Mouse (Mus musculus): ENCODE data around the gene Lgr4. TPM values are rescaled to one million over a fixed set of nuclear protein-coding genes. Genes with fewer than 3 reads are reported as not detected.

Lgr4 gene
- polyA plus RNA-seq, 1 experiment = 0.02 TPM

- no peaks in the 10 kb centered on the region for H3K27me3 ChIP-seq (replicated peaks)
- H3K9me3 ChIP-seq = peaks cover 4% of the 10 kb centered on the region; the same call in 1 of the 2 replicates
- H3K4me3 ChIP-seq (replicated peaks) = no peak overlapping the region
- no peaks in the 10 kb centered on the region for H3K4me1 ChIP-seq
- no peaks in the 10 kb centered on the region for H3K36me3 ChIP-seq (replicated peaks; ENCODE audit: low read length)
- TF ChIP-seq GATA1 (IDR thresholded peaks at IDR 0.05; ENCODE audit: borderline replicate concordance, low read length) (no peak), FLI1 (IDR thresholded peaks at IDR 0.05; ENCODE audit: low read length) (no peak)
Measured at GRCm38 (mm10) chr2:109942810-109943570, 25.5 kb downstream of the Lgr4 start.

- H3K4me3 ChIP-seq (replicated peaks) = no peak overlapping the region
- no peaks in the 10 kb centered on the region for H3K36me3 ChIP-seq (replicated peaks; ENCODE audit: low read length)
- H3K27me3 ChIP-seq (replicated peaks) = no peaks in the 10 kb centered on the region
- peaks cover 4% of the 10 kb centered on the region; the same call in 1 of the 2 replicates for H3K9me3 ChIP-seq
- H3K4me1 ChIP-seq = no peaks in the 10 kb centered on the region
- TF ChIP-seq FLI1 (IDR thresholded peaks at IDR 0.05; ENCODE audit: low read length) (no peak), GATA1 (IDR thresholded peaks at IDR 0.05; ENCODE audit: borderline replicate concordance, low read length) (no peak)
Measured at GRCm38 (mm10) chr2:109944995-109945394, 27.5 kb downstream of the Lgr4 start.

DNA sequence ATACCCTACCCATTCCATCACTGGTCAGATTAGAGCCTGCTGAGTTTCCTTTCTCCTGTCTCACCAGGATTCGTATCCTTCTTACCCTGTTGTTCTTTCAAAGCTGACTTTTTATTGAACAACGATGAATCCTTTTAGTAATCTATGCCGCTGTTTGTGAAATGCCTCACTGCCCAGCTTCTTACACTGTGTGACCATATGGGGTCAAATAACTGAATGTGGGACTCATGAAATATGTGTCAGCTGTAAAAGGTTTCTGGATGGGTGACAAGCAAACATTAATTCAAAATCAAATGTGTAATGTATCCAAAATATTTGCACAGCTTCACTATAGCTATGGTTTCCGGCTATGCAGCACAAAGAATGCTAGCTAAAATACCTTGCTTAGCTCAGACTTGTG, 28.1 kb downstream of the Lgr4 start:
- Histone ChIP-seq H3K27me3 (replicated peaks) (no peaks in the 10 kb centered on the region), H3K4me1 (no peaks in the 10 kb centered on the region), H3K4me3 (replicated peaks) (no peak overlapping the region), H3K9me3 (peaks cover 4% of the 10 kb centered on the region; the same call in 1 of the 2 replicates), H3K36me3 (replicated peaks; ENCODE audit: low read length) (no peaks in the 10 kb centered on the region)
- TF ChIP-seq FLI1 (IDR thresholded peaks at IDR 0.05; ENCODE audit: low read length) = no peak
- no peak for TF ChIP-seq GATA1 (IDR thresholded peaks at IDR 0.05; ENCODE audit: borderline replicate concordance, low read length)

DNA sequence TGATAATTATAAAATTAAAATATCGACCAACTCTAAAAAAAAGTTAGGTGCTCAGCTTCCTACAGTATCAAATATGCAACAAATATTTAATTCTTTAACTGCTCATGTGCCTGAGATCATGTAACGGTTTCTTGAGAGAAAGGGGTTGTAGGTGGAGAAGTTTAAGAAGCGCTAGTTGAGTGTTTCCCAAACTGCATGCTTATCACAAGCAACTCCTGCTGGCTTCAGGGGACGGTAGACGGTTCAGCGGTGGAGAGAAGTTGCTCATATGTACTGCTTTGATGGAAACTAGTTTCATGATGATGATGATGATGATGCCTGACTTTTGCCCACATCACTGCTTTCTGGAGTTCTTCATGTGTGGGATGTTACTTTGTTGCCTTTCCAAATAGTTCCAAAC, 29.0 kb downstream of the Lgr4 start:
- Histone ChIP-seq H3K27me3 (replicated peaks) (no peaks in the 10 kb centered on the region), H3K4me3 (replicated peaks) (no peak overlapping the region), H3K4me1 (no peaks in the 10 kb centered on the region), H3K9me3 (peaks cover 4% of the 10 kb centered on the region; the same call in 1 of the 2 replicates), H3K36me3 (replicated peaks; ENCODE audit: low read length) (no peaks in the 10 kb centered on the region)
- TF ChIP-seq FLI1 (IDR thresholded peaks at IDR 0.05; ENCODE audit: low read length) (no peak), GATA1 (IDR thresholded peaks at IDR 0.05; ENCODE audit: borderline replicate concordance, low read length) (no peak)

GRCm38 (mm10) chr2:109949519-109949918, 32.1 kb downstream of the Lgr4 start:
- Histone ChIP-seq H3K9me3 (peaks cover 10% of the 10 kb centered on the region; the same call in 1 of the 2 replicates), H3K27me3 (replicated peaks) (peaks cover 2% of the 10 kb centered on the region), H3K4me1 (peaks cover 10% of the 10 kb centered on the region; the same call in 1 of the 2 replicates), H3K4me3 (replicated peaks) (no peak overlapping the region), H3K36me3 (replicated peaks; ENCODE audit: low read length) (no peaks in the 10 kb centered on the region)
- TF ChIP-seq FLI1 (IDR thresholded peaks at IDR 0.05; ENCODE audit: low read length) (no peak), GATA1 (IDR thresholded peaks at IDR 0.05; ENCODE audit: borderline replicate concordance, low read length) (no peak)

GRCm38 (mm10) chr2:109950311-109950710, 32.9 kb downstream of the Lgr4 start:
- Histone ChIP-seq H3K9me3 (peaks cover 6% of the 10 kb centered on the region; the same call in 1 of the 2 replicates), H3K4me1 (peaks cover 18% of the 10 kb centered on the region; the same call in 1 of the 2 replicates)
- no peak for TF ChIP-seq GATA1 (IDR thresholded peaks at IDR 0.05; ENCODE audit: borderline replicate concordance, low read length)
- TF ChIP-seq FLI1 (IDR thresholded peaks at IDR 0.05; ENCODE audit: low read length) = no peak

GRCm38 (mm10) chr2:109951050-109951449, 33.6 kb downstream of the Lgr4 start:
- no peak for TF ChIP-seq GATA1 (IDR thresholded peaks at IDR 0.05; ENCODE audit: borderline replicate concordance, low read length)
- TF ChIP-seq FLI1 (IDR thresholded peaks at IDR 0.05; ENCODE audit: low read length) = no peak
- Histone ChIP-seq H3K27me3 (replicated peaks) (peaks cover 2% of the 10 kb centered on the region), H3K4me3 (replicated peaks) (no peak overlapping the region), H3K9me3 (peaks cover 6% of the 10 kb centered on the region; the same call in 1 of the 2 replicates), H3K36me3 (replicated peaks; ENCODE audit: low read length) (no peaks in the 10 kb centered on the region), H3K4me1 (peaks cover 18% of the 10 kb centered on the region; the same call in 1 of the 2 replicates)

More at GRCm38 (mm10) chr2:109950311-109950710, 32.9 kb downstream of the Lgr4 start:
- Histone ChIP-seq H3K27me3 (replicated peaks) (peaks cover 2% of the 10 kb centered on the region), H3K4me3 (replicated peaks) (no peak overlapping the region), H3K36me3 (replicated peaks; ENCODE audit: low read length) (no peaks in the 10 kb centered on the region)

DNA sequence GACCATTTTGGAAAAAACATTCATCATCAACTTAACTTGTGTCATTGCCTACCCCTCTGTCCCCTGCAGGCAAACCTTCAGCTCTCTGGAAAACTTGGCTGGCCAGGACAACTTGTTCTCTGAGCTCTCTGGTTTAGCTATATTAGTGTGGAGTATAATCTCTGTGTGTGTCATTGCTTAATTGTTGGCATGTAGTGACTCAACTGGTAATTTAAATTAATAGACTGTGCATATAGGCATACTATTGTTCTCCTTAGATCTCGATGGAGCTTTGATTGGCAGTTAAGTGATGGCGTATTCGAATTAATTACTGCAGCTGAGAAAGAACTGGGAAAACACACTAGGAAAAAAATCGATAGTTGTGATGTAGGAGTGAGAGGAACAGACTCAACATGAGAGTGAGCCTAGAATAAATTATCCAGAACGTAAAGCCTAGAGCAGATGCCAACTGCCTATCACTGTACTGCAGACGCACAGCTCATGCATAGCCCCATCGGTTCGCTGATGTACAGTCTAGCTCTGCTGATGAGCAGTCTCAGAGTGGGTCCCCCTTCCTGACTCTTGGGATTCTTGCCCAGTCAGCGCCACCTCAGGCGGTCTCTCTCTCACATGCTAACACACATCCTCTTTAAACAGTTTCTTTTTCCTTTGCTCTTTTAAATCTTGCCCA, 35.7 kb downstream of the Lgr4 start:
- Histone ChIP-seq H3K4me1 (peaks cover 18% of the 10 kb centered on the region; the same call in 1 of the 2 replicates), H3K4me3 (replicated peaks) (no peak overlapping the region), H3K9me3 (peaks cover 6% of the 10 kb centered on the region; the same call in 1 of the 2 replicates), H3K27me3 (replicated peaks) (peaks cover 2% of the 10 kb centered on the region), H3K36me3 (replicated peaks; ENCODE audit: low read length) (no peaks in the 10 kb centered on the region)
- TF ChIP-seq FLI1 (IDR thresholded peaks at IDR 0.05; ENCODE audit: low read length) (no peak), GATA1 (IDR thresholded peaks at IDR 0.05; ENCODE audit: borderline replicate concordance, low read length) (no peak)

GRCm38 (mm10) chr2:109953893-109954292, 36.4 kb downstream of the Lgr4 start:
- TF ChIP-seq FLI1 (IDR thresholded peaks at IDR 0.05; ENCODE audit: low read length) = no peak
- TF ChIP-seq GATA1 (IDR thresholded peaks at IDR 0.05; ENCODE audit: borderline replicate concordance, low read length) = no peak
- Histone ChIP-seq H3K36me3 (replicated peaks; ENCODE audit: low read length) (no peaks in the 10 kb centered on the region), H3K27me3 (replicated peaks) (peaks cover 2% of the 10 kb centered on the region), H3K4me3 (replicated peaks) (no peak overlapping the region), H3K9me3 (peaks cover 6% of the 10 kb centered on the region; the same call in 1 of the 2 replicates), H3K4me1 (peaks cover 18% of the 10 kb centered on the region; the same call in 1 of the 2 replicates)

Measured in megakaryocyte, embryonic 14.5 days (primary cell).